ENCODE assay signal across 8 mouse cellular contexts in the genomic region with DNA sequence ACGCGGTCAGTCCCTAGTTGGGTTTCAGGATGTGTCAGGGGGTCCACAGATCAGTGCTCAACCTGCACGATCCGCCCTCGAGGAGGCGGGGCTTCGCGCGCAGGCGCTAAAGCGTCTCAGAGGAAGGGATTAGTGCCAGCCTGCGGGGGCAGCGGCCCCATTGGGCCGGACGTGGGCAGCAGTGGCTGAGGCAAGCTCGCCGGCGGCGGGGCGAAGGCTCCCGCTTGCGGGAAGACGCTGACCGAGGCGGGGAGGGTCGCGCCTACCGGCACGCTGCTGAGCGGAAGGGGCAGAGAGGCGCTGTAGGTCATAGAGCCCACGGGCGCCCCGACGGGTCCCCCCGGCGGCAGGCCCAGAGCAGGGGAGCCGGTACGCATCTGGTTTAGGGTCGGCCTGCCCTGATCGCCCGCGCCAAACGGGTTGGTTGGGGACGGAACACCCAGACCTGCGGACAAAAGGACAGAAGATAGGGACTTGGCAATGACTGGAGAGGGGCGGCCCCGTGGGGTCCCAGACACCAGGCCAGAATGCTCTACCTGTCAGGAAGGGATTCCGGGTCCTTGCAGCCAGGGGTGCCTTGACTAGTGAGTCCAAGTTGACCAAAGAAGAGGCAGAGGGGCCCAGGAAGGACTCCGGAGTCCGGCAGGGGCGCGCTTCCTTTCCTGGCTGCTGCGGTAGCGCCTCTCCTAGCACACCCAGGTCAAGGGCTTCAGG. TPM values are rescaled to one million over a fixed set of nuclear protein-coding genes. Genes with fewer than 3 reads are reported as not detected.
DNase-seq lines count a peak whose midpoint lies in the region; ATAC-seq and TF ChIP-seq lines count a peak whose summit lies in the region.

No protein-coding gene starts in this region.

- 0 out of 2 replicates have a peak, but pooled peaks have one; percentile 54 for TF ChIP-seq POLR2A in limb, embryonic 14.5 days (IDR thresholded peaks at IDR 0.05; ENCODE audit: borderline replicate concordance, extremely low read depth, insufficient read depth, insufficient read length)

- 3% methylated on average over 55 of the region's 55 CpGs for WGBS in hindbrain, embryonic 10.5 days
- 5% methylated on average over 44 of the region's 55 CpGs for WGBS in limb, embryonic 14.5 days
- WGBS in neural tube, embryonic 13.5 days = 5% methylated on average over 55 of the region's 55 CpGs

- peak overlapping the region; percentile 76 for H3K9ac ChIP-seq in limb, embryonic 14.5 days (ENCODE audit: low read depth, low read length, severe bottlenecking)
- H3K9ac ChIP-seq in neural tube, embryonic 13.5 days = peak overlapping the region; percentile 75

- peak overlapping the region; percentile 81 for H3K27ac ChIP-seq in hindbrain, embryonic 10.5 days
- H3K27ac ChIP-seq in limb, embryonic 14.5 days (replicated peaks; ENCODE audit: low read depth, low read length) = no peak overlapping the region
- no peak overlapping the region for H3K27ac ChIP-seq in neural tube, embryonic 13.5 days (replicated peaks)

- peak overlapping the region; percentile 59 for H3K4me3 ChIP-seq in hindbrain, embryonic 10.5 days
- H3K4me3 ChIP-seq in limb, embryonic 14.5 days (replicated peaks; ENCODE audit: low read length) = peak overlapping the region; percentile 55
- H3K4me3 ChIP-seq in neural tube, embryonic 13.5 days = peak overlapping the region; percentile 51

- H3K36me3 ChIP-seq in hindbrain, embryonic 10.5 days = no peaks in the 10 kb centered on the region
- H3K36me3 ChIP-seq in limb, embryonic 14.5 days (ENCODE audit: control insufficient read depth, insufficient read depth, low read length) = no peaks in the 10 kb centered on the region
- H3K36me3 ChIP-seq in neural tube, embryonic 13.5 days = no peaks in the 10 kb centered on the region

- no peaks in the 10 kb centered on the region for H3K9me3 ChIP-seq in hindbrain, embryonic 10.5 days
- H3K9me3 ChIP-seq in limb, embryonic 14.5 days (ENCODE audit: control insufficient read depth, low read length) = no peaks in the 10 kb centered on the region
- no peaks in the 10 kb centered on the region for H3K9me3 ChIP-seq in neural tube, embryonic 13.5 days

- peak; percentile 38 to 60 for DNase-seq in adrenal gland, adult (ENCODE audit: inconsistent age in 2 of 2, low spot score in 1 of 2)
- no peak for DNase-seq in adrenal gland, adult 2 months
- DNase-seq in right cerebral cortex, adult 2 months (ENCODE audit: low spot score in 2 of 2) = peak; percentile 52 to 58
- no peak for DNase-seq in right cerebral cortex, adult 18-20 months
- DNase-seq in hindbrain, embryonic 10.5 days (ENCODE audit: low spot score) = peak; percentile 67
- DNase-seq in limb, embryonic 14.5 days (ENCODE audit: low spot score) = peak; percentile 38

- peak; percentile 42 for ATAC-seq in limb, embryonic 14.5 days (ENCODE audit: low FRiP score, low read depth)
- no peak for ATAC-seq in neural tube, embryonic 13.5 days (ENCODE audit: low read depth)
- no peak for ATAC-seq in inflammation-experienced regulatory T-cells, adult 6 months

- peaks cover 31% of the 10 kb centered on the region for H3K4me1 ChIP-seq in hindbrain, embryonic 10.5 days (replicated peaks)
- H3K4me1 ChIP-seq in limb, embryonic 14.5 days (ENCODE audit: control insufficient read depth, insufficient read depth, low read length) = peaks cover 11% of the 10 kb centered on the region
- H3K4me1 ChIP-seq in neural tube, embryonic 13.5 days (replicated peaks) = peaks cover 13% of the 10 kb centered on the region

- H3K4me2 ChIP-seq in limb, embryonic 14.5 days (replicated peaks; ENCODE audit: low read depth, low read length, severe bottlenecking) = peak overlapping the region; percentile 83
- H3K4me2 ChIP-seq in neural tube, embryonic 13.5 days = peak overlapping the region; percentile 70

- H3K27me3 ChIP-seq in hindbrain, embryonic 10.5 days (ENCODE audit: insufficient read depth, poor library complexity, severe bottlenecking) = peaks cover 77% of the 10 kb centered on the region
- no peaks in the 10 kb centered on the region for H3K27me3 ChIP-seq in limb, embryonic 14.5 days (ENCODE audit: control insufficient read depth, insufficient read depth, low read length)
- H3K27me3 ChIP-seq in neural tube, embryonic 13.5 days = peaks cover 49% of the 10 kb centered on the region

RNA-seq across cellular contexts. Expression of a gene that starts 5.2 kb away (rescaled TPM):
- not detected for total RNA-seq in adrenal gland, adult 2 months (2021)
- not detected in 2 replicates for polyA plus RNA-seq in adrenal gland, adult 2 months (2012; rRNA removed)
- polyA plus RNA-seq in hindbrain, embryonic 10.5 days (2016; fragmentation: Nextera tagmentation; extraction: Ambion mirVana) = 0.05 TPM in 1 of 2 replicates, not detected in the other
- 0.16 and 0.29 TPM in 2 replicates for polyA plus RNA-seq in limb, embryonic 14.5 days (2012; rRNA removed)
- 0.14 and 0.33 TPM in 2 replicates for polyA plus RNA-seq in limb, embryonic 14.5 days (2014; fragmentation: Nextera tagmentation; extraction: Ambion mirVana)
- polyA plus RNA-seq in neural tube, embryonic 13.5 days (2015; fragmentation: Nextera tagmentation; extraction: Ambion mirVana) = 0.28 TPM in 1 of 2 replicates, not detected in the other
- polyA plus RNA-seq in inflammation-experienced regulatory T-cells, adult 6 months (2017; shearing (Covaris generic)) = not detected

RNA-seq across cellular contexts. Expression of a gene that starts 8.6 kb away (rescaled TPM):
- total RNA-seq in adrenal gland, adult 2 months (2021) = 10 to 100 TPM; 23.3 to 40.4 TPM
- polyA plus RNA-seq in adrenal gland, adult 2 months (2012; rRNA removed) = 23.0 and 25.5 TPM in 2 replicates
- polyA plus RNA-seq in hindbrain, embryonic 10.5 days (2016; fragmentation: Nextera tagmentation; extraction: Ambion mirVana) = 1.7 and 1.9 TPM in 2 replicates
- polyA plus RNA-seq in limb, embryonic 14.5 days (2012; rRNA removed) = 3.0 and 3.6 TPM in 2 replicates
- 3.5 and 4.3 TPM in 2 replicates for polyA plus RNA-seq in limb, embryonic 14.5 days (2014; fragmentation: Nextera tagmentation; extraction: Ambion mirVana)
- polyA plus RNA-seq in neural tube, embryonic 13.5 days (2015; fragmentation: Nextera tagmentation; extraction: Ambion mirVana) = 0.24 and 0.51 TPM in 2 replicates
- not detected for polyA plus RNA-seq in inflammation-experienced regulatory T-cells, adult 6 months (2017; shearing (Covaris generic))

RNA-seq across cellular contexts. Expression of a gene that starts 17.2 kb away (rescaled TPM):
- under 1 TPM; 0.61 to 0.69 TPM for total RNA-seq in adrenal gland, adult 2 months (2021)
- 2.7 and 3.5 TPM in 2 replicates for polyA plus RNA-seq in adrenal gland, adult 2 months (2012; rRNA removed)
- polyA plus RNA-seq in hindbrain, embryonic 10.5 days (2016; fragmentation: Nextera tagmentation; extraction: Ambion mirVana) = 5.3 and 7.7 TPM in 2 replicates
- 449 and 693 TPM in 2 replicates for polyA plus RNA-seq in limb, embryonic 14.5 days (2012; rRNA removed)
- polyA plus RNA-seq in limb, embryonic 14.5 days (2014; fragmentation: Nextera tagmentation; extraction: Ambion mirVana) = 49.0 and 59.3 TPM in 2 replicates
- 8.9 and 9.3 TPM in 2 replicates for polyA plus RNA-seq in neural tube, embryonic 13.5 days (2015; fragmentation: Nextera tagmentation; extraction: Ambion mirVana)
- not detected for polyA plus RNA-seq in inflammation-experienced regulatory T-cells, adult 6 months (2017; shearing (Covaris generic))

RNA-seq across cellular contexts. Expression of a gene that starts 30.4 kb away (rescaled TPM):
- 1 to 10 TPM; 3.8 to 6.7 TPM for total RNA-seq in adrenal gland, adult 2 months (2021)
- 0.49 and 0.84 TPM in 2 replicates for polyA plus RNA-seq in adrenal gland, adult 2 months (2012; rRNA removed)
- 3.9 and 4.6 TPM in 2 replicates for polyA plus RNA-seq in hindbrain, embryonic 10.5 days (2016; fragmentation: Nextera tagmentation; extraction: Ambion mirVana)
- 2.5 and 2.6 TPM in 2 replicates for polyA plus RNA-seq in limb, embryonic 14.5 days (2012; rRNA removed)
- 1.2 and 1.5 TPM in 2 replicates for polyA plus RNA-seq in limb, embryonic 14.5 days (2014; fragmentation: Nextera tagmentation; extraction: Ambion mirVana)
- 1.9 and 2.1 TPM in 2 replicates for polyA plus RNA-seq in neural tube, embryonic 13.5 days (2015; fragmentation: Nextera tagmentation; extraction: Ambion mirVana)
- polyA plus RNA-seq in inflammation-experienced regulatory T-cells, adult 6 months (2017; shearing (Covaris generic)) = not detected

RNA-seq across cellular contexts. Expression of a gene that starts 57.9 kb away (rescaled TPM):
- 10 to 100 TPM in 1 of 2 experiments, 1 to 10 TPM in 1; 8.4 to 13.4 TPM for total RNA-seq in adrenal gland, adult 2 months (2021)
- polyA plus RNA-seq in adrenal gland, adult 2 months (2012; rRNA removed) = 25.8 and 27.0 TPM in 2 replicates
- polyA plus RNA-seq in hindbrain, embryonic 10.5 days (2016; fragmentation: Nextera tagmentation; extraction: Ambion mirVana) = 3.6 and 4.3 TPM in 2 replicates
- polyA plus RNA-seq in limb, embryonic 14.5 days (2012; rRNA removed) = 11.5 and 12.9 TPM in 2 replicates
- polyA plus RNA-seq in limb, embryonic 14.5 days (2014; fragmentation: Nextera tagmentation; extraction: Ambion mirVana) = 2.2 and 3.9 TPM in 2 replicates
- polyA plus RNA-seq in neural tube, embryonic 13.5 days (2015; fragmentation: Nextera tagmentation; extraction: Ambion mirVana) = 4.7 and 5.4 TPM in 2 replicates
- 1 to 10 TPM in 2 of 3 experiments, under 1 TPM in 1; 0.31 to 1.9 (median 1.6) TPM for polyA plus RNA-seq in inflammation-experienced regulatory T-cells, adult 6 months (2017; shearing (Covaris generic))

Comparison
In these comparisons a context has a peak if more than half of its experiments do, and no peak if none do; other contexts are left out.
1. DNase-seq: peak in adrenal gland, adult (2 of 2), right cerebral cortex, adult 2 months (2 of 2), hindbrain, embryonic 10.5 days (single experiment) and limb, embryonic 14.5 days (single experiment); none in adrenal gland, adult 2 months (single experiment) and right cerebral cortex, adult 18-20 months (single experiment).
2. Peak in every context shown above with its lines, with median percentiles within 50 percentile points of each other: H3K4me3 ChIP-seq.